23 mouse cellular contexts compared by ENCODE assay signal in genomic region chr11:100013691-100014171, GRCm38 (mm10). TPM values are rescaled to one million over a fixed set of nuclear protein-coding genes. Genes with fewer than 3 reads are reported as not detected.
DNase-seq lines count a peak whose midpoint lies in the region; ATAC-seq lines count a peak whose summit lies in the region.
"Had no signal": no experiment of that assay in that cellular context is flagged by ENCODE, and none has a peak within 500 bp of the region (broad histone marks: within the 10 kb centered on the region; RNA-seq: fewer than 3 reads in every experiment).

No protein-coding gene starts in this region.

- ATAC-seq in midbrain, embryonic 11.5 days (ENCODE audit: low FRiP score), result no peak
- ATAC-seq in midbrain, embryonic 13.5 days, result no peak
- ATAC-seq in lung, embryonic 15.5 days (ENCODE audit: borderline replicate concordance, extremely low read depth, low FRiP score, low TSS enrichment), result peak; percentile 65; the same call in 1 of the 2 replicates
- ATAC-seq: Patski had no signal

- WGBS in midbrain, embryonic 11.5 days, result 77% methylated on average over 4 of the region's 4 CpGs
- 81% methylated on average over 4 of the region's 4 CpGs for WGBS in midbrain, embryonic 13.5 days
- 36% methylated on average over 4 of the region's 4 CpGs for WGBS in lung, embryonic 15.5 days

- no peak overlapping the region for H3K4me3 ChIP-seq in midbrain, embryonic 11.5 days (ENCODE audit: low read depth, low read length)
- H3K4me3 ChIP-seq in midbrain, embryonic 13.5 days (replicated peaks), result no peak overlapping the region
- no peak overlapping the region for H3K4me3 ChIP-seq in lung, embryonic 15.5 days
- H3K4me3 ChIP-seq: limb, embryonic 12.5 days; liver, embryonic 13.5 days; midbrain, embryonic 12.5 days; neural tube, embryonic 12.5 days had no signal

- no peaks in the 10 kb centered on the region for H3K36me3 ChIP-seq in midbrain, embryonic 11.5 days (ENCODE audit: control insufficient read depth, insufficient read depth, low read length)
- H3K36me3 ChIP-seq in midbrain, embryonic 13.5 days, result no peaks in the 10 kb centered on the region
- H3K36me3 ChIP-seq in lung, embryonic 15.5 days, result no peaks in the 10 kb centered on the region
- H3K36me3 ChIP-seq: limb, embryonic 12.5 days; liver, embryonic 13.5 days; midbrain, embryonic 12.5 days; neural tube, embryonic 12.5 days had no signal

- no peak overlapping the region for H3K4me2 ChIP-seq in midbrain, embryonic 11.5 days
- no peak overlapping the region for H3K4me2 ChIP-seq in midbrain, embryonic 13.5 days (replicated peaks)
- H3K4me2 ChIP-seq in lung, embryonic 15.5 days, result no peak overlapping the region
- H3K4me2 ChIP-seq: limb, embryonic 12.5 days; liver, embryonic 13.5 days; midbrain, embryonic 12.5 days; neural tube, embryonic 12.5 days had no signal

- no peaks in the 10 kb centered on the region for H3K9me3 ChIP-seq in midbrain, embryonic 11.5 days (ENCODE audit: control insufficient read depth, low read length)
- no peaks in the 10 kb centered on the region for H3K9me3 ChIP-seq in midbrain, embryonic 13.5 days
- no peaks in the 10 kb centered on the region for H3K9me3 ChIP-seq in lung, embryonic 15.5 days
- H3K9me3 ChIP-seq: limb, embryonic 12.5 days; liver, embryonic 13.5 days; midbrain, embryonic 12.5 days; neural tube, embryonic 12.5 days had no signal

- peak; percentile 69 for DNase-seq in midbrain, embryonic 11.5 days (ENCODE audit: low spot score, missing footprints)
- peak; percentile 37 for DNase-seq in lung, postnatal 25 days (ENCODE audit: low spot score)
- peak; percentile 50 for DNase-seq in urinary bladder, postnatal 25 days (ENCODE audit: low spot score)
- no peak for DNase-seq in gastrocnemius, postnatal 10 days
- no peak for DNase-seq in adrenal gland, adult 8-10 months
- DNase-seq: adrenal gland, postnatal 10 days; cerebellum, postnatal 10 days; kidney, adult 8-10 months; kidney, postnatal 4 days; layer of hippocampus, adult 9-11 months; liver, embryonic 13.5 days; thymus, postnatal 4 days had no signal

- H3K4me1 ChIP-seq in midbrain, embryonic 11.5 days (ENCODE audit: control insufficient read depth, insufficient read depth, low read length), result no peaks in the 10 kb centered on the region
- no peaks in the 10 kb centered on the region for H3K4me1 ChIP-seq in midbrain, embryonic 13.5 days (replicated peaks)
- no peaks in the 10 kb centered on the region; the same call in 1 of the 2 replicates for H3K4me1 ChIP-seq in lung, embryonic 15.5 days
- H3K4me1 ChIP-seq: limb, embryonic 12.5 days; liver, embryonic 13.5 days; midbrain, embryonic 12.5 days; neural tube, embryonic 12.5 days had no signal

- H3K27me3 ChIP-seq in midbrain, embryonic 11.5 days (ENCODE audit: control insufficient read depth, insufficient read depth, low read length), result no peaks in the 10 kb centered on the region
- no peaks in the 10 kb centered on the region for H3K27me3 ChIP-seq in midbrain, embryonic 13.5 days
- H3K27me3 ChIP-seq in lung, embryonic 15.5 days, result no peaks in the 10 kb centered on the region
- H3K27me3 ChIP-seq: limb, embryonic 12.5 days; liver, embryonic 13.5 days; midbrain, embryonic 12.5 days; neural tube, embryonic 12.5 days had no signal

- no peak overlapping the region for H3K9ac ChIP-seq in midbrain, embryonic 11.5 days (ENCODE audit: low read length)
- H3K9ac ChIP-seq in midbrain, embryonic 13.5 days (replicated peaks), result no peak overlapping the region
- no peak overlapping the region for H3K9ac ChIP-seq in lung, embryonic 15.5 days
- H3K9ac ChIP-seq: limb, embryonic 12.5 days; liver, embryonic 13.5 days; midbrain, embryonic 12.5 days; neural tube, embryonic 12.5 days had no signal

- H3K27ac ChIP-seq in midbrain, embryonic 11.5 days (ENCODE audit: low read depth, low read length), result no peak overlapping the region
- no peak overlapping the region for H3K27ac ChIP-seq in midbrain, embryonic 13.5 days
- H3K27ac ChIP-seq in lung, embryonic 15.5 days, result 0 out of 2 replicates have a peak overlapping the region, but pooled peaks have one; percentile 26
- H3K27ac ChIP-seq: limb, embryonic 12.5 days; liver, embryonic 13.5 days; midbrain, embryonic 12.5 days; neural tube, embryonic 12.5 days had no signal

RNA-seq across cellular contexts. Expression of gene Krt33a, which starts 2.3 kb away (rescaled TPM):
- polyA plus RNA-seq in midbrain, embryonic 11.5 days (2014; fragmentation: Nextera tagmentation; extraction: Ambion mirVana), result not detected in 2 replicates
- not detected in 2 replicates for polyA plus RNA-seq in midbrain, embryonic 13.5 days (2015; fragmentation: Nextera tagmentation; extraction: Ambion mirVana)
- not detected in 2 replicates for polyA plus RNA-seq in lung, embryonic 15.5 days (2015; fragmentation: Nextera tagmentation; extraction: Ambion mirVana)
- not detected for total RNA-seq in gastrocnemius, postnatal 10 days (2021)
- not detected for total RNA-seq in adrenal gland, adult 8-10 months (2022)
- total RNA-seq: adrenal gland, postnatal 10 days; gastrocnemius, adult 8-10 months; heart, adult 8-10 months had no signal
- polyA plus RNA-seq: forebrain, embryonic 11.5 days; heart, postnatal 0 days; hindbrain, embryonic 11.5 days; limb, embryonic 12.5 days; liver, embryonic 13.5 days; midbrain, embryonic 12.5 days; neural tube, embryonic 12.5 days; Patski had no signal

RNA-seq across cellular contexts. Expression of gene Krt33b, which starts 15.9 kb away (rescaled TPM):
- polyA plus RNA-seq in midbrain, embryonic 11.5 days (2014; fragmentation: Nextera tagmentation; extraction: Ambion mirVana), result not detected in 2 replicates
- polyA plus RNA-seq in midbrain, embryonic 13.5 days (2015; fragmentation: Nextera tagmentation; extraction: Ambion mirVana), result not detected in 2 replicates
- polyA plus RNA-seq in lung, embryonic 15.5 days (2015; fragmentation: Nextera tagmentation; extraction: Ambion mirVana), result not detected in 2 replicates
- total RNA-seq in gastrocnemius, postnatal 10 days (2021), result under 1 TPM; 0.38 to 0.45 TPM
- total RNA-seq in adrenal gland, adult 8-10 months (2022), result not detected
- total RNA-seq: adrenal gland, postnatal 10 days; gastrocnemius, adult 8-10 months; heart, adult 8-10 months had no signal
- polyA plus RNA-seq: forebrain, embryonic 11.5 days; heart, postnatal 0 days; hindbrain, embryonic 11.5 days; liver, embryonic 13.5 days; midbrain, embryonic 12.5 days; neural tube, embryonic 12.5 days had no signal

RNA-seq across cellular contexts. Expression of gene Krtap17-1, which starts 19.9 kb away (rescaled TPM):
- polyA plus RNA-seq in midbrain, embryonic 11.5 days (2014; fragmentation: Nextera tagmentation; extraction: Ambion mirVana), result not detected in 2 replicates
- polyA plus RNA-seq in midbrain, embryonic 13.5 days (2015; fragmentation: Nextera tagmentation; extraction: Ambion mirVana), result 0.28 and 0.37 TPM in 2 replicates
- 1.6 and 2.3 TPM in 2 replicates for polyA plus RNA-seq in lung, embryonic 15.5 days (2015; fragmentation: Nextera tagmentation; extraction: Ambion mirVana)
- not detected for total RNA-seq in gastrocnemius, postnatal 10 days (2021)
- total RNA-seq in adrenal gland, adult 8-10 months (2022), result not detected
- total RNA-seq: adrenal gland, postnatal 10 days; gastrocnemius, adult 8-10 months; heart, adult 8-10 months had no signal
- polyA plus RNA-seq: forebrain, embryonic 11.5 days; heart, postnatal 0 days; liver, embryonic 13.5 days; midbrain, embryonic 12.5 days; neural tube, embryonic 12.5 days; Patski had no signal

RNA-seq across cellular contexts. Expression of gene Krtap16-1, which starts 27.3 kb away (rescaled TPM):
- polyA plus RNA-seq in midbrain, embryonic 11.5 days (2014; fragmentation: Nextera tagmentation; extraction: Ambion mirVana), result not detected in 2 replicates
- not detected in 2 replicates for polyA plus RNA-seq in midbrain, embryonic 13.5 days (2015; fragmentation: Nextera tagmentation; extraction: Ambion mirVana)
- not detected in 2 replicates for polyA plus RNA-seq in lung, embryonic 15.5 days (2015; fragmentation: Nextera tagmentation; extraction: Ambion mirVana)
- not detected for total RNA-seq in gastrocnemius, postnatal 10 days (2021)
- total RNA-seq in adrenal gland, adult 8-10 months (2022), result not detected
- total RNA-seq: adrenal gland, postnatal 10 days; gastrocnemius, adult 8-10 months; heart, adult 8-10 months had no signal
- polyA plus RNA-seq: forebrain, embryonic 11.5 days; heart, postnatal 0 days; hindbrain, embryonic 11.5 days; limb, embryonic 12.5 days; liver, embryonic 13.5 days; midbrain, embryonic 12.5 days; neural tube, embryonic 12.5 days; Patski had no signal

RNA-seq across cellular contexts. Expression of gene Krt34, which starts 27.6 kb away (rescaled TPM):
- polyA plus RNA-seq in midbrain, embryonic 11.5 days (2014; fragmentation: Nextera tagmentation; extraction: Ambion mirVana), result not detected in 2 replicates
- not detected in 2 replicates for polyA plus RNA-seq in midbrain, embryonic 13.5 days (2015; fragmentation: Nextera tagmentation; extraction: Ambion mirVana)
- polyA plus RNA-seq in lung, embryonic 15.5 days (2015; fragmentation: Nextera tagmentation; extraction: Ambion mirVana), result 0.34 TPM in 1 of 2 replicates, not detected in the other
- total RNA-seq in gastrocnemius, postnatal 10 days (2021), result not detected
- not detected for total RNA-seq in adrenal gland, adult 8-10 months (2022)
- total RNA-seq: adrenal gland, postnatal 10 days; gastrocnemius, adult 8-10 months; heart, adult 8-10 months had no signal
- polyA plus RNA-seq: forebrain, embryonic 11.5 days; heart, postnatal 0 days; hindbrain, embryonic 11.5 days; limb, embryonic 12.5 days; liver, embryonic 13.5 days; midbrain, embryonic 12.5 days; neural tube, embryonic 12.5 days; Patski had no signal

Comparison
In these comparisons a context has a peak if more than half of its experiments do, and no peak if none do; other contexts are left out.
1. DNase-seq: peak in midbrain, embryonic 11.5 days (single experiment), lung, postnatal 25 days (single experiment) and urinary bladder, postnatal 25 days (single experiment); none in gastrocnemius, postnatal 10 days (single experiment) and adrenal gland, adult 8-10 months (single experiment).